Mouse (Mus musculus): ENCODE measurements around the gene Klhl10. TPM values are rescaled to one million over a fixed set of nuclear protein-coding genes. Genes with fewer than 3 reads are reported as not detected.

The Klhl10 gene
- total and polyA plus RNA-seq, 2 experiments, result 0.05 to 0.18 TPM

DNA sequence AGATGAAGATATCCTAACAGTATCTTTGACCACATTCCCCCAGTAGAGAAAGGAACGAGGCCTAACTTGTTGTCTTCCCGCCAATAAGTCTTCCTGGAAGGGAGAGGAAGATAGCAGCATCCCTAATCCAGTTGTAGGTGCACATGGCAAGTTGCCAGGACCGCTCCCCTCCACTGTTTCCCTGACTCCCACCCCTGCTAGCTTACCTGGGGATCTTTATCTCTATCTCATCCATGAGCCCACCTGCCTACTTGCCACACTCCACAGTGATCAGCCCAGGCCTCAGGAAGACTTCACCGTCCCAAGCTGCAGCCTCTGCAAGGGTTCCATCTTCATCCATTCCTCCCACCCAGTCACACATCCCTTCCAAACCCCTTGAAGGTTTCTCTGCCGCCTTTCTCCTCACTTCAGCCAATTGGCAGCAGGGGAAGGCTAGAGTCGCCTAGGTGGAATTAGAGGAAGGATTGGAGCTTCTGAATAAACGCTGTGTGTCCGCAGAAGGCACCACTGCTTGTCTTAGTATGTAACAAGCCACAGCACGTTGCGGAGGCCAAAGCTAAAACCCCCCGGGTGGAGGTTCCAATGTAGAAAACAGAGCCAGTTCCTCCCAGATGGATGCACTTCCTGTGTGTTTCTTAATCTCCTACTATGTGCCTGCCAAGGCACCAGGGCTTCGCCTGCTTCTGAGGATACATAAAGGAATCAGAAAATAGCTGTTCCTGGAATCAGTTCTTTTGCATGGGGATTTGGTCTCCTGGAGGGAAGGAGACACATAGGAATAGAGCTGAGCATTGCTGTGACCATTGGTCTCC, 41.8 kb upstream of the Klhl10 start:
- no peak for DNase-seq (ENCODE audit: extremely low read depth, low read depth, low spot score)
- Histone ChIP-seq H3K4me3 (ENCODE audit: insufficient read depth, low read depth, low read length) (no peak overlapping the region), H3K4me1 (ENCODE audit: control insufficient read depth, insufficient read depth, low read length) (peaks cover 18% of the 10 kb centered on the region), H3K27me3 (ENCODE audit: control insufficient read depth, insufficient read depth, low read length) (no peaks in the 10 kb centered on the region), H3K27ac (replicated peaks; ENCODE audit: insufficient read depth, low read depth, low read length) (no peak overlapping the region), H3K79me2 (ENCODE audit: control insufficient read depth, insufficient read depth, low read length) (peaks cover 6% of the 10 kb centered on the region; the same call in 1 of the 2 replicates), H3K36me3 (ENCODE audit: control insufficient read depth, insufficient read depth, low read length) (no peaks in the 10 kb centered on the region), H3K9ac (ENCODE audit: low read depth, low read length) (no peak overlapping the region)
- WGBS, result 83% methylated on average over 12 of the region's 12 CpGs
- no peak for TF ChIP-seq CTCF (IDR thresholded peaks at IDR 0.05; ENCODE audit: low read depth, low read length)
- no peak for TF ChIP-seq POLR2A (IDR thresholded peaks at IDR 0.05; ENCODE audit: extremely low read depth, insufficient read depth, low read length)

- 85% methylated on average over 6 of the region's 6 CpGs for WGBS
- TF ChIP-seq POLR2A (IDR thresholded peaks at IDR 0.05; ENCODE audit: extremely low read depth, insufficient read depth, low read length) (no peak), CTCF (IDR thresholded peaks at IDR 0.05; ENCODE audit: low read depth, low read length) (no peak)
- Histone ChIP-seq H3K4me1 (ENCODE audit: control insufficient read depth, insufficient read depth, low read length) (peaks cover 12% of the 10 kb centered on the region), H3K9ac (ENCODE audit: low read depth, low read length) (no peak overlapping the region), H3K36me3 (ENCODE audit: control insufficient read depth, insufficient read depth, low read length) (no peaks in the 10 kb centered on the region), H3K27ac (replicated peaks; ENCODE audit: insufficient read depth, low read depth, low read length) (no peak overlapping the region), H3K4me3 (ENCODE audit: insufficient read depth, low read depth, low read length) (no peak overlapping the region), H3K79me2 (ENCODE audit: control insufficient read depth, insufficient read depth, low read length) (peaks cover 4% of the 10 kb centered on the region; the same call in 1 of the 2 replicates), H3K27me3 (ENCODE audit: control insufficient read depth, insufficient read depth, low read length) (no peaks in the 10 kb centered on the region)
- DNase-seq (ENCODE audit: extremely low read depth, low read depth, low spot score), result no peak
Observed at GRCm38 (mm10) chr11:100400842-100401241, 40.9 kb upstream of the Klhl10 start.

DNA sequence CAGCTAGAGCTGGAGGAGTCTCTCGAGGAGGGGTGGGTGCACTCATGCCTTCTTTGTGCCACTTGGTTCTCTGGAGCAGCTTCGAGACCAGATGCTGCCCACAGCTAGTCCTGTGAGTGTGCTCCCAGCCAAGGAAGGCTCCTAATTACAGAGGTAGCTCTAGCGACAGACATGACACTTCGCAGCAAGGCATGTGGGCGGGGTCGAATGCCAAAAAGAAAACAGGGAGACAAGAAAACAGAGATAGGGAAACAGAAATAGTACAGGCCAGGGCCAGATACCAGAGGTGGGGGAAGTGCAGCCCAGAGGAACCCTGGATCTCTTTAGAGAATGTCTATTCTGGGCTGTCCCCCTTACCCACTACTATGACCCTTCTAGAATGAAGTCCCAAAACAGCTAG, 39.5 kb upstream of the Klhl10 start:
- DNase-seq (ENCODE audit: extremely low read depth, low read depth, low spot score), result no peak
- no peak overlapping the region for H3K27ac ChIP-seq (replicated peaks; ENCODE audit: insufficient read depth, low read depth, low read length)
- 61% methylated on average over 6 of the region's 6 CpGs for WGBS
- H3K4me3 ChIP-seq (ENCODE audit: insufficient read depth, low read depth, low read length), result no peak overlapping the region
- peaks cover 6% of the 10 kb centered on the region; the same call in 1 of the 2 replicates for H3K4me1 ChIP-seq (ENCODE audit: control insufficient read depth, insufficient read depth, low read length)
- H3K36me3 ChIP-seq (ENCODE audit: control insufficient read depth, insufficient read depth, low read length), result no peaks in the 10 kb centered on the region
- TF ChIP-seq POLR2A (IDR thresholded peaks at IDR 0.05; ENCODE audit: extremely low read depth, insufficient read depth, low read length) (no peak), CTCF (IDR thresholded peaks at IDR 0.05; ENCODE audit: low read depth, low read length) (no peak)
- no peak overlapping the region for H3K9ac ChIP-seq (ENCODE audit: low read depth, low read length)
- H3K27me3 ChIP-seq (ENCODE audit: control insufficient read depth, insufficient read depth, low read length), result no peaks in the 10 kb centered on the region
- H3K79me2 ChIP-seq (ENCODE audit: control insufficient read depth, insufficient read depth, low read length), result no peaks in the 10 kb centered on the region

DNA sequence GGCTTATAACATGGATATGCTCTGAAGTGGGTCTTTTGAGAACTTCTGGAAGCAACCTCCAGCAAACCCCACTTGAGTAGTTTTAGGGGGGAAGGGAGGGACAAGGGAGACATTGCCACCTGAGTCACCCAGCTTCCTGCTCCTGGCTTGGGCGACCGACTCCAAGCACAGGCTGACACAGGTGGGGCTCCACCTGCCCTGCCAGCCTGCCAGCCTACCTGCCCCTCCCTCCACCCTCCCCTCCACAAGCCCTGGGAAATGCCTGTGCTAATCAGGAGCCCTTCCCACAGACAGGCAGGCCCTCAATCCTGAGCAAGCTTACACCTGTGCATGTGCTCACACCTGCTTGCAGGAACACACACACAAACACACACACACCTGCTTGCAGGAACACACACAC, 39.0 kb upstream of the Klhl10 start:
- H3K27me3 ChIP-seq (ENCODE audit: control insufficient read depth, insufficient read depth, low read length), result no peaks in the 10 kb centered on the region
- TF ChIP-seq POLR2A (IDR thresholded peaks at IDR 0.05; ENCODE audit: extremely low read depth, insufficient read depth, low read length), result no peak
- no peak for TF ChIP-seq CTCF (IDR thresholded peaks at IDR 0.05; ENCODE audit: low read depth, low read length)
- 75% methylated on average over 2 of the region's 2 CpGs for WGBS
- H3K79me2 ChIP-seq (ENCODE audit: control insufficient read depth, insufficient read depth, low read length), result no peaks in the 10 kb centered on the region
- H3K9ac ChIP-seq (ENCODE audit: low read depth, low read length), result no peak overlapping the region
- H3K4me1 ChIP-seq (ENCODE audit: control insufficient read depth, insufficient read depth, low read length), result peaks cover 6% of the 10 kb centered on the region; the same call in 1 of the 2 replicates
- no peak overlapping the region for H3K27ac ChIP-seq (replicated peaks; ENCODE audit: insufficient read depth, low read depth, low read length)
- no peak overlapping the region for H3K4me3 ChIP-seq (ENCODE audit: insufficient read depth, low read depth, low read length)
- DNase-seq (ENCODE audit: extremely low read depth, low read depth, low spot score), result no peak
- H3K36me3 ChIP-seq (ENCODE audit: control insufficient read depth, insufficient read depth, low read length), result no peaks in the 10 kb centered on the region

- 69% methylated on average over 10 of the region's 10 CpGs for WGBS
Observed at GRCm38 (mm10) chr11:100403445-100404134, 38.1 kb upstream of the Klhl10 start.

More at GRCm38 (mm10) chr11:100403445-100404134, 38.1 kb upstream of the Klhl10 start:
- peaks cover 4% of the 10 kb centered on the region; the same call in 1 of the 2 replicates for H3K4me1 ChIP-seq (ENCODE audit: control insufficient read depth, insufficient read depth, low read length)
- TF ChIP-seq POLR2A (IDR thresholded peaks at IDR 0.05; ENCODE audit: extremely low read depth, insufficient read depth, low read length), result no peak
- no peak for TF ChIP-seq CTCF (IDR thresholded peaks at IDR 0.05; ENCODE audit: low read depth, low read length)
- no peak for DNase-seq (ENCODE audit: extremely low read depth, low read depth, low spot score)
- no peaks in the 10 kb centered on the region for H3K27me3 ChIP-seq (ENCODE audit: control insufficient read depth, insufficient read depth, low read length)
- no peak overlapping the region for H3K27ac ChIP-seq (replicated peaks; ENCODE audit: insufficient read depth, low read depth, low read length)
- H3K4me3 ChIP-seq (ENCODE audit: insufficient read depth, low read depth, low read length), result no peak overlapping the region
- H3K9ac ChIP-seq (ENCODE audit: low read depth, low read length), result no peak overlapping the region
- H3K36me3 ChIP-seq (ENCODE audit: control insufficient read depth, insufficient read depth, low read length), result no peaks in the 10 kb centered on the region
- no peaks in the 10 kb centered on the region for H3K79me2 ChIP-seq (ENCODE audit: control insufficient read depth, insufficient read depth, low read length)

Data from liver, adult 2 months (tissue).